Mouse (Mus musculus) kidney, embryonic 14.5 days (tissue): ENCODE data around the gene Ankrd36. TPM values are rescaled to one million over a fixed set of nuclear protein-coding genes. Genes with fewer than 3 reads are reported as not detected.

Source experiments
- ATAC-seq: fragments of 200-750 bp; cut with Nextera tagmentation; 2 replicates; pipeline ENCODE4 v1.8.0; 2017; ENCODE audit warnings: moderate number of reproducible peaks, mild to moderate bottlenecking, moderate TSS enrichment, moderate library complexity; ENCODE audit not compliant: low FRiP score, low TSS enrichment
- H3K27ac ChIP-seq: fragments of 300-500 bp; sonication (generic); 2 replicates; pipeline ENCODE4 v1.5.1; 2014; ENCODE audit warnings: low read depth, mild to moderate bottlenecking, low read length, moderate library complexity, mixed read lengths
- H3K27me3 ChIP-seq: fragments of 300-500 bp; sonication (generic); 2 replicates; pipeline ENCODE4 v1.6.1; 2014; ENCODE audit warnings: mild to moderate bottlenecking, low read length; ENCODE audit not compliant: control insufficient read depth, insufficient read depth
- H3K36me3 ChIP-seq: fragments of 300-500 bp; sonication (generic); 2 replicates; pipeline ENCODE4 v1.6.1; 2014; ENCODE audit warnings: low read length, mixed read lengths; ENCODE audit not compliant: control insufficient read depth, insufficient read depth
- H3K4me1 ChIP-seq: fragments of 300-500 bp; sonication (generic); 2 replicates; pipeline ENCODE4 v1.6.1; 2014; ENCODE audit warnings: low read length, mixed read lengths; ENCODE audit not compliant: control insufficient read depth, insufficient read depth
- H3K4me2 ChIP-seq: fragments of 300-500 bp; sonication (generic); replicated peaks from 2 replicates; pipeline ENCODE4 v1.6.1; 2014; ENCODE audit warnings: low read depth, mild to moderate bottlenecking, low read length
- H3K4me3 ChIP-seq: fragments of 300-500 bp; sonication (generic); 2 replicates; pipeline ENCODE4 v1.5.1; 2014; ENCODE audit warnings: mild to moderate bottlenecking, low read length
- H3K9ac ChIP-seq: fragments of 300-500 bp; sonication (generic); 2 replicates; pipeline ENCODE4 v1.6.1; 2014; ENCODE audit warnings: low read depth, mild to moderate bottlenecking, low read length, moderate library complexity
- H3K9me3 ChIP-seq: fragments of 300-500 bp; sonication (generic); 2 replicates; pipeline ENCODE4 v1.6.1; 2016; ENCODE audit warnings: low read length; ENCODE audit not compliant: control insufficient read depth
- WGBS: fragments of 180-500 bp; shearing (Covaris S2); extraction: QIAGEN DNeasy Blood & Tissue Kit; methylation state at CpG from one replicate; pipeline ENCODE4 v1.1.7; 2014; 5-methylcytosine and 5-hydroxymethylcytosine counted together
- polyA plus RNA-seq: library from polyadenylated mRNA; unstranded; fragments of >200 nt; fragmentation: Nextera tagmentation; extraction: Ambion mirVana; gene quantifications from 2 replicates; pipeline ENCODE4 v1.2.1, GENCODE M21; 2014

Gene Ankrd36
- polyA plus RNA-seq: not detected in 2 replicates

- Histone ChIP-seq H3K4me2 (no peak within 1 kb of the TSS), H3K4me1 (no peaks in the 10 kb centered on the region), H3K27me3 (no peaks in the 10 kb centered on the region), H3K27ac (no peak within 1 kb of the TSS), H3K36me3 (no peaks in the 10 kb centered on the region), H3K4me3 (no peak within 1 kb of the TSS), H3K9ac (no peak within 1 kb of the TSS; the same call in 1 of the 2 replicates), H3K9me3 (no peaks in the 10 kb centered on the region)
- ATAC-seq: no peak
- 86% methylated on average over 12 of the region's 12 CpGs for WGBS
Measured at GRCm38 (mm10) chr11:5569474-5569873, at the start of gene Ankrd36. Gene Ankrd36 (plus strand): TSS chr11:5569684.

GRCm38 (mm10) chr11:5520412-5521265, 48.8 kb upstream of the Ankrd36 start, which contains the start of gene Xbp1:
Gene Xbp1 (plus strand): TSS chr11:5520659.
- peak; percentile 98 for ATAC-seq
- H3K27ac ChIP-seq: peak within 1 kb of the TSS; percentile 89

GRCm38 (mm10) chr11:5521266-5521515, 48.3 kb upstream of the Ankrd36 start:
- ATAC-seq: peak; percentile 13; the same call in 1 of the 2 replicates
- 1% methylated on average over 13 of the region's 13 CpGs for WGBS
- peak overlapping the region; percentile 65 for H3K4me2 ChIP-seq

More at GRCm38 (mm10) chr11:5520412-5521265, 48.8 kb upstream of the Ankrd36 start, which contains the start of gene Xbp1:
- WGBS: under 1% methylated on average over 71 of the region's 72 CpGs
- H3K9ac ChIP-seq: peak within 1 kb of the TSS; percentile 96
- H3K27me3 ChIP-seq: no peaks in the 10 kb centered on the region
- peaks cover 35% of the 10 kb centered on the region for H3K36me3 ChIP-seq
- H3K4me1 ChIP-seq: peaks cover 20% of the 10 kb centered on the region
- H3K4me3 ChIP-seq: peak within 1 kb of the TSS; percentile 91
- H3K9me3 ChIP-seq: no peaks in the 10 kb centered on the region
- H3K4me2 ChIP-seq: peak within 1 kb of the TSS; percentile 65

GRCm38 (mm10) chr11:5521516-5522291, 47.8 kb upstream of the Ankrd36 start:
- WGBS: under 1% methylated on average over 34 of the region's 34 CpGs
- H3K4me1 ChIP-seq: peaks cover 20% of the 10 kb centered on the region
- ATAC-seq: peak; percentile 7; the same call in 1 of the 2 replicates
- H3K4me3 ChIP-seq: peak overlapping the region; percentile 91
- peaks cover 45% of the 10 kb centered on the region for H3K36me3 ChIP-seq
- H3K27me3 ChIP-seq: no peaks in the 10 kb centered on the region
- H3K4me2 ChIP-seq: peak overlapping the region; percentile 65
- H3K27ac ChIP-seq: peak overlapping the region; percentile 89
- no peaks in the 10 kb centered on the region for H3K9me3 ChIP-seq
- peak overlapping the region; percentile 96 for H3K9ac ChIP-seq

More at GRCm38 (mm10) chr11:5521266-5521515, 48.3 kb upstream of the Ankrd36 start:
- peak overlapping the region; percentile 96 for H3K9ac ChIP-seq
- H3K4me1 ChIP-seq: peaks cover 20% of the 10 kb centered on the region
- peaks cover 41% of the 10 kb centered on the region for H3K36me3 ChIP-seq
- H3K27me3 ChIP-seq: no peaks in the 10 kb centered on the region
- peak overlapping the region; percentile 89 for H3K27ac ChIP-seq
- peak overlapping the region; percentile 91 for H3K4me3 ChIP-seq
- no peaks in the 10 kb centered on the region for H3K9me3 ChIP-seq

GRCm38 (mm10) chr11:5522798-5523415, 46.6 kb upstream of the Ankrd36 start:
- WGBS: 90% methylated on average over 11 of the region's 11 CpGs
- Histone ChIP-seq H3K27ac (no peak overlapping the region), H3K9ac (peak overlapping the region; percentile 96; the same call in 1 of the 2 replicates), H3K27me3 (no peaks in the 10 kb centered on the region), H3K4me2 (peak overlapping the region; percentile 65), H3K4me3 (peak overlapping the region; percentile 91; the same call in 1 of the 2 replicates), H3K36me3 (peaks cover 53% of the 10 kb centered on the region), H3K4me1 (peaks cover 20% of the 10 kb centered on the region), H3K9me3 (no peaks in the 10 kb centered on the region)
- ATAC-seq: no peak

- Histone ChIP-seq H3K9ac (no peak overlapping the region), H3K4me2 (no peak overlapping the region), H3K9me3 (no peaks in the 10 kb centered on the region), H3K27ac (no peak overlapping the region), H3K4me3 (no peak overlapping the region), H3K4me1 (peaks cover 15% of the 10 kb centered on the region), H3K27me3 (no peaks in the 10 kb centered on the region), H3K36me3 (peaks cover 74% of the 10 kb centered on the region)
- 90% methylated on average over 4 of the region's 4 CpGs for WGBS
- no peak for ATAC-seq
Measured at GRCm38 (mm10) chr11:5525418-5525817, 44.1 kb upstream of the Ankrd36 start.

- H3K4me1 ChIP-seq: peaks cover 21% of the 10 kb centered on the region
- no peaks in the 10 kb centered on the region for H3K27me3 ChIP-seq
- no peak overlapping the region for H3K4me3 ChIP-seq
- H3K27ac ChIP-seq: no peak overlapping the region
- no peak overlapping the region for H3K4me2 ChIP-seq
- peaks cover 88% of the 10 kb centered on the region for H3K36me3 ChIP-seq
- 92% methylated on average over 7 of the region's 7 CpGs for WGBS
- no peak overlapping the region for H3K9ac ChIP-seq
- no peak for ATAC-seq
- no peaks in the 10 kb centered on the region for H3K9me3 ChIP-seq
Measured at GRCm38 (mm10) chr11:5526573-5527439, 42.7 kb upstream of the Ankrd36 start.

- ATAC-seq: no peak
- H3K4me2 ChIP-seq: no peak overlapping the region
- peaks cover 14% of the 10 kb centered on the region for H3K4me1 ChIP-seq
- 80% methylated on average over 5 of the region's 5 CpGs for WGBS
- H3K36me3 ChIP-seq: peaks cover 91% of the 10 kb centered on the region
- no peak overlapping the region for H3K9ac ChIP-seq
- no peaks in the 10 kb centered on the region for H3K9me3 ChIP-seq
- no peaks in the 10 kb centered on the region for H3K27me3 ChIP-seq
- H3K27ac ChIP-seq: no peak overlapping the region
- no peak overlapping the region for H3K4me3 ChIP-seq
Measured at GRCm38 (mm10) chr11:5527865-5528523, 41.5 kb upstream of the Ankrd36 start.
